Mouse (Mus musculus): Measurements from ENCODE around the gene Frmd4a.

Gene Frmd4a

GRCm38 (mm10) chr2:4522769-4523487 lies 505.4 kb downstream of the Frmd4a start:
- no peak for DNase-seq (ENCODE audit: low spot score)

- no peak for DNase-seq (ENCODE audit: low spot score)
Measured at GRCm38 (mm10) chr2:4527094-4527493, 509.6 kb downstream of the Frmd4a start.

GRCm38 (mm10) chr2:4529254-4529729 lies 511.8 kb downstream of the Frmd4a start:
- no peak for DNase-seq (ENCODE audit: low spot score)

- DNase-seq (ENCODE audit: low spot score): no peak
Measured at GRCm38 (mm10) chr2:4531533-4532197, 514.1 kb downstream of the Frmd4a start.

DNA sequence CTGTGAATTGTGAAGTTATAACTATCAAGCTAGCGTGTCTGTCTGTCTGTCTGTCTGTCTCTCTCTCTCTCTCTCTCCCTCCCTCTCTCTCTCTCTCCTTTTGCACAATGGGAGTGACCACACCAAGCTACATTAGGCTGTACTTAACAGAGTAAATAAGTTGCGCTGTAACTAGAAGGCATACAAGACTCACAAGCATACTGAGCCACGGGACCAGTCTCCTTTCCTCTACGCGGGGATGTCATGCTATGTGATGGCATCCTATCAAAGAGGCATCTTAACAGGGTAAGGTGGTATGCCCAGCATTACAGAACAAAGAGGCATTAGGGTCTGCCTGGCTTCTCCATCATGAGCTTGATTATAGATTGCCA lies 514.7 kb downstream of the Frmd4a start:
- no peak for DNase-seq (ENCODE audit: low spot score)

GRCm38 (mm10) chr2:4532945-4533344 lies 515.4 kb downstream of the Frmd4a start:
- DNase-seq (ENCODE audit: low spot score): no peak

- DNase-seq (ENCODE audit: low spot score): no peak
Measured at GRCm38 (mm10) chr2:4535187-4535864, 517.8 kb downstream of the Frmd4a start.

DNA sequence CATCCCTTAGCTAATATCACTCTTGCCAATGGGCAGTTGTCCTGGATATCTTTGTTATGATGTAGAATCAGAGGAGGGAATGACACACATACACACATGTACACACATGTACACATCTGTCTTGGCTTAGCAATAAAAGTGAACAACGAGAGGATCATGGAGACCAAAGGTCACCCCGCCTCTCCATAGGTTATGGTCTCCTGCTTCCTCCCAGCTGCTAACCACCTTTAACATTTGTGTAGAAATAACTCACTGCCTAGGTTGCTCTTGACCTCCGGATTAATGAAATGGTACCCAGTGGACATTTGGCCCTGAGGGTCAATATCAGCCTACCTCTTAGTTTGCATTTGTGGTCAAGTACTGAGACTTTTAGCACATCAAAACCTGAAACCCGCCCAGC lies 523.8 kb downstream of the Frmd4a start:
- DNase-seq (ENCODE audit: low spot score): no peak

DNA sequence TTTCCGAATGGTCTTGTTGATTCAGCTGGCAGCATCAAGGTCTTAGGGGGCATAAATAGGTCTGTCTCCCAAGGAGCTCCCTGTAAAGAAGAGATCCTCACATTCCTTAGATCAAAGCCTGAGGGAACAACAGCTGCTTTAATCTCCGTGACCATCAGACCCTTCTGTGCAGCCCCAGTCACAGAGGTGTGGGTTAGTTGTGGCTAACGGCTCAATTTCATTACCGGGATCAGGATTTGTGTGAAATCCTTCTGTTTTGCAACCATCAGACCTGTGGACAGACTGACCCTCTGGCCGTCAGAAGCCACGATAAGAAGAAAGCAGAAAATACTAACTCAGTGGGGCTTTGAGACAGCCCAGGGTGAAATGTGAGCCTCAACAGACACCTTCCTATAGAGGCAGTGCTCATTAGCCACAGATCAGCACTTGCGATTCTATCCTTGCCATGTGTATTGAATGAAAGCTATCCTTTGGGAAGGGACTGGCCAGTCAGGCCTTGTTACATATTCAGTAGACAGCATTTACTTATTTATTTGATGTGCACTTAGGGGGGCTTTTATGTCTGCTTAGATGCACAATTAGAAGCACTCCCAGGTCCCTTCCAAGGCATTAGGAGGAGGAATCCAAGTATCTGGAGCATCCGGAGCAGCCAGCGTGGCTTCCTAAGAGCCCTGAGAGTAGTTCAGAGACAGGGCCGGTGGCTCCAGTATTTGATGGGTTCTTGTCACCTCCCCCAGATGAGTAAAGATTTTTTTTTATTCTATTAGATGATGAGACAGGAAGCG lies 524.5 kb downstream of the Frmd4a start:
- no peak for DNase-seq (ENCODE audit: low spot score)

- no peak for DNase-seq (ENCODE audit: low spot score)
Measured at GRCm38 (mm10) chr2:4542629-4543416, 525.3 kb downstream of the Frmd4a start.

DNA sequence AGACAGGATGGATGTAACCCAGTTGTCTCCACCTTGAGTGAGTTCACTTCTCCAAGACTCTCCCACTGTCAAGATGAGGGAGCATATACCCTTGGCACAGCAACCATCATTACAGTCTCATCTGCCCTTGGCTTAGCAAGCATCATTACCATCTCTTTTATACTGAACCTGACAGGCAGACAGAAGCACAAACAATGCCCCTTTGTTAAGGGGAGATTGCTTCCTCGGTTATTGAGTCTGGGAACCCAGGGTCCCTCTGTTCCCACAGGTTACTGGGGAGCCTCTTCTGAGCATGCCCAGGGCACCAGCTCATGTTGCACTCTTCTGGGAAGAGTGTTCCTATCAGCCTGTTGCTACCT lies 525.9 kb downstream of the Frmd4a start:
- DNase-seq (ENCODE audit: low spot score): no peak

- DNase-seq (ENCODE audit: low spot score): no peak
Measured at GRCm38 (mm10) chr2:4544360-4544759, 526.8 kb downstream of the Frmd4a start.

- DNase-seq (ENCODE audit: low spot score): no peak
Measured at GRCm38 (mm10) chr2:4545261-4545660, 527.7 kb downstream of the Frmd4a start.

GRCm38 (mm10) chr2:4547003-4547662 lies 529.6 kb downstream of the Frmd4a start:
- no peak for DNase-seq (ENCODE audit: low spot score)

DNA sequence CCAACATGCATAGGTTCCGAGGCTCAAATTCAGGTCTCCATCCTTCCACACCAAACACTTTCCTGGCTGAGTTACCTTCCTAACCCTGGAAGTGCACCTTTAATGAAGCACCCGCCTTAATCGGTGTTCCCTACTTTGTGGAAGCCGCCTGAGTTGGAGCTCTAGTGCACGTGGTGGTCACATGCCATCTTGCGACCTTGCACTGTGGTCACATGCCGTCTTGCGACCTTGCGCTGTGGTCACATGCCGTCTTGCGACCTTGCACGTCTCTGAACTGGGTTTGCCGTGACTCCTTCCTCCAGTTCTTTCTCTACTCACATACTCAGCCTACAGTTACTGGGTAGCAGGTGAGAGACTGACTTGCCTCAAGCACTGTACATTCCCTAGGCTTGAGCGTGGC lies 531.8 kb downstream of the Frmd4a start:
- DNase-seq (ENCODE audit: low spot score): no peak

DNA sequence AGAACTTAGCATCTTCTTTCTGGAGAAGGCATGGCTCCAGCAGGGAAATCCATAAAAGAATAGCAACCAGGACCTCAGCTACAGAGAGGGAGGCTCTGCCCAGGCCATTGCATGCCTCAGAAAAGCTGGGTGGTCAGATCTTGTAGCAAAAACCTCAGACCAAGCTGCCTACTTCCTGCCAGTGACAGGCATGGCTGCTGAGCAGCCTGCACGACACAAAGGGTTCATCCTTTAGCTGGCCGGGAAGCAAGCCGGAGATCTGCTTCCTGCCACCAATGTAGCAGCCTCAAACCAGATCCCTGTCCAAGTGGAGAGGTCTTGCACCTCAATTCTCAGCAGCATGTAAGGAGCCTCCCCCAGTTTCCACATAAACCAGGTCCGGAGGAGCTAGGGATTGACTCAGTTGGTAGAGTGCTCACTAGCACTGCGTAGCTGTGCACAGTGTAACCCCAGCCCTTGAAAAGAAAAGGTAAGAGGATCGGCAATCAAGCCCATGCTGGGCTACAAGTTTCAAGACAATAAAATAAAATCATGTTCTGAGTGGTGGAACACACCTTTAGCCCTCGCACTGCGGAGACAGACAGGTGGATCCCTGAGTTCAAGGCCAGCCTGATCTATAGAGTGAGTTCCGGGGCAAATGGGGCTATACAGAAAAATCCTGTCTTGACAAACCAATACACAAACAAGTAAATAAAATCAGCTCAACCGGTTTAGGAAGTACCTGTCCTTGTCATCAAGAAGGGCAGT lies 532.7 kb downstream of the Frmd4a start:
- no peak for DNase-seq (ENCODE audit: low spot score)

GRCm38 (mm10) chr2:4551438-4551837 lies 533.9 kb downstream of the Frmd4a start:
- DNase-seq (ENCODE audit: low spot score): no peak

GRCm38 (mm10) chr2:4551866-4552265 lies 534.3 kb downstream of the Frmd4a start:
- DNase-seq (ENCODE audit: low spot score): no peak

DNA sequence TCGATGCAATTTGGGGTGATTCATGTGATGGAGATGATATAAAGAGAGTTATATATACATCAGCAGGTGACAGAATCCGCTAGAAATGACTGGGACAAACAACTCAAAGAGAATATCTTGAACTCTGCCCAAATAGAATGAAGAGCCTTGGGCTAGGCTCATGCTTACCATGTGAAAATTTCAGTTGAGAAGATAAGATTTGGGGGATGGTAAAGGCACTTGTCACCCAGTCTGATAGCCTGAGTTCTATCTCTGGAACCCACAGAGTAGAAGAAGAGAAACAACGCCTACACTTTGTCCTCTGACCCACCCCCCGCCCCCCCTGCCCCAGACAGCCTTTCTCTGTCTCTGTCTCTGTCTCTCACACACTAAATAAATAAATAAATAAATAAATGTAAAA lies 535.0 kb downstream of the Frmd4a start:
- DNase-seq (ENCODE audit: low spot score): no peak

- no peak for DNase-seq (ENCODE audit: low spot score)
Measured at GRCm38 (mm10) chr2:4555221-4555631, 537.7 kb downstream of the Frmd4a start.
